Mouse (Mus musculus) small intestine, adult 2 months (tissue): ENCODE results near the gene Chd3. TPM values are rescaled to one million over a fixed set of nuclear protein-coding genes. Genes with fewer than 3 reads are reported as not detected.
"Not testable (repeated sequence)": the region's sequence is repeated elsewhere in the genome, so short reads cannot be mapped to it uniquely, and the experiment has no call there.

Source experiments
- H3K27ac ChIP-seq: fragments of 200-500 bp; 2 replicates; pipeline ENCODE4 v1.5.1; 2012; ENCODE audit warnings: low read depth, low read length, control low read depth, inconsistent platforms; ENCODE audit not compliant: insufficient read depth
- H3K27me3 ChIP-seq: fragments of 200-500 bp; 2 replicates; pipeline ENCODE4 v1.6.1; 2012; ENCODE audit warnings: mild to moderate bottlenecking, moderate library complexity, low read length, inconsistent platforms; ENCODE audit not compliant: control insufficient read depth, insufficient read depth
- H3K36me3 ChIP-seq: fragments of 200-500 bp; 2 replicates; pipeline ENCODE4 v1.6.1; 2012; ENCODE audit warnings: mild to moderate bottlenecking, low read length, control low read depth, inconsistent platforms; ENCODE audit not compliant: control insufficient read depth, insufficient read depth
- H3K4me1 ChIP-seq: fragments of 200-500 bp; 2 replicates; pipeline ENCODE4 v1.6.1; 2012; ENCODE audit warnings: low read length, inconsistent platforms, mixed read lengths; ENCODE audit not compliant: control insufficient read depth, insufficient read depth, insufficient read length
- H3K4me3 ChIP-seq: fragments of 200-500 bp; 2 replicates; pipeline ENCODE4 v1.5.1; 2012; ENCODE audit warnings: low read depth, mild to moderate bottlenecking, control low read depth, inconsistent platforms, low read length, moderate library complexity
- CTCF ChIP-seq: fragments of 200-500 bp; IDR thresholded peaks from 2 replicates; pipeline ENCODE4 v1.5.1; 2012; ENCODE audit warnings: low read depth, mild to moderate bottlenecking, control low read depth, inconsistent platforms, low read length, moderate library complexity, mixed read lengths; ENCODE audit not compliant: insufficient replicate concordance, insufficient read length; ENCODE audit errors: extremely low read depth
- POLR2A ChIP-seq: fragments of 200-500 bp; IDR thresholded peaks from 2 replicates; pipeline ENCODE4 v1.6.1; 2012; ENCODE audit warnings: low read depth, mild to moderate bottlenecking, control low read depth, inconsistent platforms, low read length, moderate library complexity
- WGBS: fragments of 180-500 bp; shearing (Covaris S2); methylation state at CpG from one replicate; pipeline ENCODE4 v1.1.7; 2018; 5-methylcytosine and 5-hydroxymethylcytosine counted together
- polyA plus RNA-seq: library from polyadenylated mRNA; depleted of rRNA; stranded (reverse); fragments of >200 nt; gene quantifications from 2 replicates; pipeline ENCODE4 v1.2.3, GENCODE M21; 2012

Gene Chd3
- polyA plus RNA-seq, 1 experiment, result 240 TPM

GRCm38 (mm10) chr11:69398486-69399200 is 29.4 kb upstream of the Chd3 start:
- H3K27me3 ChIP-seq, result no peaks in the 10 kb centered on the region
- WGBS, result 78% methylated on average over 21 of the region's 21 CpGs
- H3K36me3 ChIP-seq, result peaks cover 38% of the 10 kb centered on the region
- H3K27ac ChIP-seq, result no peak overlapping the region
- TF ChIP-seq POLR2A, result no peak
- TF ChIP-seq CTCF, result no peak
- peak overlapping the region; percentile 15; the same call in 1 of the 2 replicates for H3K4me3 ChIP-seq
- H3K4me1 ChIP-seq, result peaks cover 5% of the 10 kb centered on the region

DNA sequence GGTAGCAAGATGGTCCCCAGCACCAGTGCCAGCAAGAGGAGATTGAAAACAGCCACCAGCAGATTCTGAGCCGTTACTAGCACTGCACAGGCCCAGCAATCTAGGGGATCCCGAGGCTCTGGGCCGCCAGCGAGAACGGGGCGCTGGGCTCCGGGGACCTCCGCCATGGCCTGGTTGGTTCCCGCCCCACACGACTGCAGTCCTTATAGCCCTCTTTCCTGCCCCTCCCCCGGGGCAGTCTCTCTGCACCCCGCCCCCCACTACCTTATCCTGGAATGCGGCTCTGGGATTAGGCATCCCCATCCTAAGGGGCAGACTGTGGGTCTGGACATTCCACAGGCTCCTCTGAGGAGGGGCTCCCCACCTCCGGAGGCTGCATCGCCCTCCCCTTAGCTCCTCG is 28.9 kb upstream of the Chd3 start, which contains the start of gene Tmem88:
TSS of gene Tmem88 (minus strand) at position 176 of the 400 bp plus-strand sequence.
- TF ChIP-seq POLR2A (no peak; the same call in 1 of the 2 replicates), CTCF (no peak)
- peak within 1 kb of the TSS; percentile 28 for H3K27ac ChIP-seq
- peaks cover 5% of the 10 kb centered on the region for H3K4me1 ChIP-seq
- peak within 1 kb of the TSS; percentile 49 for H3K4me3 ChIP-seq
- 53% methylated on average over 16 of the region's 16 CpGs for WGBS
- no peaks in the 10 kb centered on the region for H3K27me3 ChIP-seq
- peaks cover 33% of the 10 kb centered on the region for H3K36me3 ChIP-seq

GRCm38 (mm10) chr11:69397581-69398057 is 28.4 kb upstream of the Chd3 start:
- H3K4me1 ChIP-seq, result peaks cover 5% of the 10 kb centered on the region
- H3K27ac ChIP-seq, result peak overlapping the region; percentile 28
- no peaks in the 10 kb centered on the region for H3K27me3 ChIP-seq
- WGBS, result 70% methylated on average over 24 of the region's 24 CpGs
- peak overlapping the region; percentile 49 for H3K4me3 ChIP-seq
- peaks cover 30% of the 10 kb centered on the region for H3K36me3 ChIP-seq
- no peak for TF ChIP-seq CTCF
- TF ChIP-seq POLR2A, result no peak

DNA sequence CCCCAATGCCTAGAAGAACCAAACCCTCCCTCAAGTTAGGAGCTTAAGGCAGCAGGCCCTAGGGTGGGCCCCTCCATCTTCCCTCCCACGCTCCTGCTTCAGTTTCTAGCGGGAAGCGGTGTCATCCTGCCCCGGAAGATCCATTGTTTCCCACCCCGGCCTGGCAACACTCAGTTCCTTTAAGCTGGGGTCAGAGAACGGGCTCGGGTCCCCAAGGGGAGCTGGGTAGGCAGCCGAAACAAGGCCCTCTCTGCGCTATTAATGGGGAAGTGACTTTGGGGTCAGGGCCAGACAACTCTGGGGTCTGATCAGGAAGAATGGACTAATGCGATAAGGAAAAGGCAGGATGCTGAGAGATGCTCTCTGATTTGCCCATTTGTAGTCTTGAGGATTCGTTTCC is 27.6 kb upstream of the Chd3 start:
- H3K36me3 ChIP-seq, result peaks cover 23% of the 10 kb centered on the region
- peak overlapping the region; percentile 69 for H3K4me3 ChIP-seq
- H3K27ac ChIP-seq, result peak overlapping the region; percentile 32
- peaks cover 5% of the 10 kb centered on the region for H3K4me1 ChIP-seq
- WGBS, result 49% methylated on average over 11 of the region's 11 CpGs
- H3K27me3 ChIP-seq, result no peaks in the 10 kb centered on the region
- TF ChIP-seq CTCF (no peak), POLR2A (no peak)

GRCm38 (mm10) chr11:69395634-69396373 is 26.6 kb upstream of the Chd3 start:
- WGBS, result under 1% methylated on average over 48 of the region's 48 CpGs
- H3K4me1 ChIP-seq, result peaks cover 3% of the 10 kb centered on the region

DNA sequence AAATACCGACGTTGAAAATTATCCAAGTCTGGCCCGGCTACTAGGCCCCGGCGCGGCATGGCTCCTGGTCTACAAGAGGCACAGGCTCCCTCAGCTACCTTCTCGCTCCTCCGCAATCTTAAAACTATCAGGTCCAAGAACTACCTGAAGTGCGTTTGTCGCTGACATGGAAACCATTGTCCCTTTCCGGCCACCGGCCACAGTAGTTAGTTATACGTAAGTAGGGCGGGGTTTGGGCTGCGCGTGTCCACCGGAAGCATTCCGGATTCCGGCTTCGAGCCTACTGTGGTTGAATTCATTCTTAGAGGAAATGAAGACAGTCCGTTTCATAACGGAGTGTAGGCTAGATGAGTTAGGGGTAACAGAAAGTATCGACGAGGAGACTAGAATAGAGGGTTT is 26.0 kb upstream of the Chd3 start, which contains the start of the genes Naa38 and Cyb5d1:
TSS of gene Naa38 (plus strand) at position 253 of the 399 bp plus-strand sequence.
TSS of gene Cyb5d1 (minus strand) at position 397 of the 399 bp plus-strand sequence.
- WGBS, result under 1% methylated on average over 24 of the region's 24 CpGs
- not testable (repeated sequence) for H3K4me1 ChIP-seq, H3K27me3 ChIP-seq
- H3K27ac ChIP-seq, result peak within 1 kb of the TSS; percentile 91
- peaks cover 10% of the 10 kb centered on the region for H3K36me3 ChIP-seq
- H3K4me3 ChIP-seq, result peak within 1 kb of the TSS; percentile 71

More at GRCm38 (mm10) chr11:69395634-69396373, 26.6 kb upstream of the Chd3 start:
- TF ChIP-seq POLR2A, result peak; percentile 29; the same call in 1 of the 2 replicates
- TF ChIP-seq CTCF, result no peak
- Histone ChIP-seq H3K4me3 (peak overlapping the region; percentile 71), H3K27ac (peak overlapping the region; percentile 91), H3K27me3 (no peaks in the 10 kb centered on the region), H3K36me3 (peaks cover 16% of the 10 kb centered on the region)

GRCm38 (mm10) chr11:69394591-69395167 is 25.5 kb upstream of the Chd3 start:
- Histone ChIP-seq H3K27ac (peak overlapping the region; percentile 53; the same call in 1 of the 2 replicates), H3K4me3 (peak overlapping the region; percentile 71)
- 1% methylated on average over 31 of the region's 31 CpGs for WGBS

More at GRCm38 (mm10) chr11:69394591-69395167, 25.5 kb upstream of the Chd3 start:
- H3K27me3 ChIP-seq, H3K36me3 ChIP-seq, H3K4me1 ChIP-seq: not testable (repeated sequence)
